ENCODE assay signal across 16 mouse cellular contexts in genomic region chrX:140609938-140610337, GRCm38 (mm10).
"Had no signal": no experiment of that assay in that cellular context is flagged by ENCODE, and none has a peak within 500 bp of the region (broad histone marks: within the 10 kb centered on the region; RNA-seq: fewer than 3 reads in every experiment).

No protein-coding gene starts in this region.

- H3K4me2 ChIP-seq: neural tube, embryonic 13.5 days; neural tube, embryonic 15.5 days; stomach, embryonic 15.5 days had no signal

- H3K27ac ChIP-seq: neural tube, embryonic 13.5 days; neural tube, embryonic 15.5 days; stomach, embryonic 15.5 days; stomach, postnatal 0 days had no signal

- H3K9ac ChIP-seq: neural tube, embryonic 13.5 days; neural tube, embryonic 15.5 days; stomach, embryonic 15.5 days had no signal

- H3K27me3 ChIP-seq: stomach, embryonic 15.5 days had no signal

- H3K4me1 ChIP-seq: neural tube, embryonic 13.5 days; neural tube, embryonic 15.5 days; stomach, embryonic 15.5 days had no signal

- H3K9me3 ChIP-seq: neural tube, embryonic 13.5 days; neural tube, embryonic 15.5 days; stomach, embryonic 15.5 days had no signal

- H3K36me3 ChIP-seq: neural tube, embryonic 13.5 days; neural tube, embryonic 15.5 days; stomach, embryonic 15.5 days had no signal

- H3K4me3 ChIP-seq: neural tube, embryonic 13.5 days; neural tube, embryonic 15.5 days; stomach, embryonic 15.5 days had no signal

- DNase-seq: retina, postnatal 1 day; right cerebral cortex, adult 18-20 months; right cerebral cortex, postnatal 14 days; right cerebral cortex, postnatal 25 days; right cerebral cortex, postnatal 4 days; spleen, adult 18-20 months; thymus, adult 18-20 months; thymus, adult 2 months; thymus, postnatal 14 days; thymus, postnatal 25 days; thymus, postnatal 36 days; thymus, postnatal 4 days had no signal
